Mouse (Mus musculus): ENCODE measurements around the gene Chtf18. TPM values are rescaled to one million over a fixed set of nuclear protein-coding genes. Genes with fewer than 3 reads are reported as not detected.

Gene Chtf18
- total and polyA plus RNA-seq, 3 experiments = 1.3 to 1.7 (median 1.6) TPM

GRCm38 (mm10) chr17:25700863-25701496 lies 26.2 kb downstream of the Chtf18 start:
- Histone ChIP-seq H3K27ac (no peak overlapping the region), H3K9ac (ENCODE audit: low read depth, low read length) (no peak overlapping the region), H3K79me2 (replicated peaks; ENCODE audit: control insufficient read depth, insufficient read depth, low read length) (no peaks in the 10 kb centered on the region), H3K4me1 (ENCODE audit: control insufficient read depth, insufficient read depth, low read length) (no peaks in the 10 kb centered on the region), H3K27me3 (ENCODE audit: control insufficient read depth, insufficient read depth, low read length) (0 out of 2 replicates have a peak, but pooled peaks cover 1% of the 10 kb centered on the region), H3K4me3 (no peak overlapping the region), H3K36me3 (ENCODE audit: control insufficient read depth, insufficient read depth, low read length) (no peaks in the 10 kb centered on the region)
- intact Hi-C loops (cut with DNase I) = no loop called here
- TF ChIP-seq CTCF (IDR thresholded peaks at IDR 0.05) (peak; percentile 31), EP300 (IDR thresholded peaks at IDR 0.05; ENCODE audit: insufficient read depth, low read depth, low read length) (no peak), POLR2A (IDR thresholded peaks at IDR 0.05; ENCODE audit: insufficient read depth, low read depth, low read length) (no peak)
- WGBS = 55% methylated on average over 9 of the region's 9 CpGs
- DNase-seq = no peak

DNA sequence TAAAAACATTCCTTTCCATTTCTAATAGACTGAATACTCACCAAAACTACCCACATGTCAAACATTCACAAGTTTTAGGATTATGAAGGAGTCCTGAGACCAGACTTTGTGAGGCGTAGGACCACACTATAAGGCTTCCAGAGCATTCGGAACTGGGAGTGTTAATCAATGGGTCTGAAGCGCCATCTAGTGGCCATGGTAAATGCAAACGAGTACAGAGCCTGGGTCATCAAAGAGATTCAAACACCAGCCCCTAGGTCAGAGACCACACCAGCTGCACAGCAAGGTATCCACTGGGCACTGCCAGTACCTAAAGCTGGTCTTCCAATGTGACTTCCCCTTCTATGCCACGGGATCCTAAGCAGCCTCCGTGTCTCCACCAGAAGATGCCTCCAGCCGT lies 28.8 kb downstream of the Chtf18 start:
- Histone ChIP-seq H3K36me3 (ENCODE audit: control insufficient read depth, insufficient read depth, low read length) (no peaks in the 10 kb centered on the region), H3K4me3 (no peak overlapping the region), H3K4me1 (ENCODE audit: control insufficient read depth, insufficient read depth, low read length) (no peaks in the 10 kb centered on the region), H3K9ac (ENCODE audit: low read depth, low read length) (no peak overlapping the region), H3K27ac (no peak overlapping the region), H3K79me2 (replicated peaks; ENCODE audit: control insufficient read depth, insufficient read depth, low read length) (no peaks in the 10 kb centered on the region), H3K27me3 (ENCODE audit: control insufficient read depth, insufficient read depth, low read length) (no peaks in the 10 kb centered on the region)
- peak; percentile 53 to 66 for DNase-seq
- WGBS = 13% methylated on average over 7 of the region's 7 CpGs
- intact Hi-C loops (cut with DNase I) = loop anchor here (1.0 to 2.0 kb wide), 4 partner anchors 130 to 300 kb away; no protein-coding TSS in a partner anchor
- TF ChIP-seq CTCF (IDR thresholded peaks at IDR 0.05) (peak; percentile 94), EP300 (IDR thresholded peaks at IDR 0.05; ENCODE audit: insufficient read depth, low read depth, low read length) (no peak)

GRCm38 (mm10) chr17:25696263-25696662 lies 31.0 kb downstream of the Chtf18 start:
- Histone ChIP-seq H3K4me3 (no peak overlapping the region), H3K79me2 (replicated peaks; ENCODE audit: control insufficient read depth, insufficient read depth, low read length) (no peaks in the 10 kb centered on the region), H3K36me3 (ENCODE audit: control insufficient read depth, insufficient read depth, low read length) (no peaks in the 10 kb centered on the region), H3K27me3 (ENCODE audit: control insufficient read depth, insufficient read depth, low read length) (no peaks in the 10 kb centered on the region), H3K9ac (ENCODE audit: low read depth, low read length) (no peak overlapping the region), H3K27ac (no peak overlapping the region), H3K4me1 (ENCODE audit: control insufficient read depth, insufficient read depth, low read length) (no peaks in the 10 kb centered on the region)
- intact Hi-C loops (cut with DNase I) = no loop called here
- TF ChIP-seq POLR2A (IDR thresholded peaks at IDR 0.05; ENCODE audit: insufficient read depth, low read depth, low read length) (no peak), EP300 (IDR thresholded peaks at IDR 0.05; ENCODE audit: insufficient read depth, low read depth, low read length) (no peak), CTCF (IDR thresholded peaks at IDR 0.05) (no peak)
- no peak for DNase-seq
- 38% methylated on average over 1 of the region's 1 CpGs for WGBS

- 81% methylated on average over 4 of the region's 4 CpGs for WGBS
- TF ChIP-seq EP300 (IDR thresholded peaks at IDR 0.05; ENCODE audit: insufficient read depth, low read depth, low read length) = no peak
- no peak overlapping the region for H3K9ac ChIP-seq (ENCODE audit: low read depth, low read length)
- no peak overlapping the region for H3K4me3 ChIP-seq
- intact Hi-C loops (cut with DNase I) = no loop called here
- no peaks in the 10 kb centered on the region for H3K36me3 ChIP-seq (ENCODE audit: control insufficient read depth, insufficient read depth, low read length)
- H3K4me1 ChIP-seq (ENCODE audit: control insufficient read depth, insufficient read depth, low read length) = no peaks in the 10 kb centered on the region
- no peak for DNase-seq
- no peak overlapping the region for H3K27ac ChIP-seq
- no peaks in the 10 kb centered on the region for H3K79me2 ChIP-seq (replicated peaks; ENCODE audit: control insufficient read depth, insufficient read depth, low read length)
- H3K27me3 ChIP-seq (ENCODE audit: control insufficient read depth, insufficient read depth, low read length) = no peaks in the 10 kb centered on the region
Measured at GRCm38 (mm10) chr17:25688922-25689321, 38.3 kb downstream of the Chtf18 start.

- Histone ChIP-seq H3K27ac (no peak overlapping the region), H3K36me3 (ENCODE audit: control insufficient read depth, insufficient read depth, low read length) (no peaks in the 10 kb centered on the region), H3K4me1 (ENCODE audit: control insufficient read depth, insufficient read depth, low read length) (no peaks in the 10 kb centered on the region), H3K27me3 (ENCODE audit: control insufficient read depth, insufficient read depth, low read length) (no peaks in the 10 kb centered on the region), H3K79me2 (replicated peaks; ENCODE audit: control insufficient read depth, insufficient read depth, low read length) (no peaks in the 10 kb centered on the region), H3K9ac (ENCODE audit: low read depth, low read length) (no peak overlapping the region), H3K4me3 (no peak overlapping the region)
- WGBS = 34% methylated on average over 7 of the region's 7 CpGs
- intact Hi-C loops (cut with DNase I) = no loop called here
- no peak for TF ChIP-seq EP300 (IDR thresholded peaks at IDR 0.05; ENCODE audit: insufficient read depth, low read depth, low read length)
- peak; percentile 30 for TF ChIP-seq CTCF (IDR thresholded peaks at IDR 0.05)
- no peak for DNase-seq
Measured at GRCm38 (mm10) chr17:25686323-25686722, 40.9 kb downstream of the Chtf18 start.

DNA sequence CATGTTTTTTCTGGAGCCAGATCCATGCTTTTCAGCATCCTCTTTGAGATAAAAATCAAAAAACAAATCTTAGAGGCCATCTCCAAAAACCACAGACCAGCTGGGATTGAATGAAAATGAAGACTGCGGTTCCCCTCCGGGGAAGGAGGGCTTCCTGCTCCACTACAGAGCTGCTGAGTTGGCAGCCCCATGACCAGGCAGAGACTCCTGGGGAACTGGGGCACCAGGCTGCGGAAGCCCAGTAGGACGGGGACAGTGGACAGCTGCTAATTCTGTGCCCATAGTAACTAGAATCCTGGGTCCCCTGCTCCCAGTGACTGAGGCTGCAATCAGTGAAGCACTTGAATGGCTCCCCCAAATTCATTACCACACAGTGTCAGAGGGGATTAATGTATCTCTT lies 45.6 kb downstream of the Chtf18 start:
- Histone ChIP-seq H3K4me1 (ENCODE audit: control insufficient read depth, insufficient read depth, low read length) (no peaks in the 10 kb centered on the region), H3K4me3 (no peak overlapping the region), H3K27me3 (ENCODE audit: control insufficient read depth, insufficient read depth, low read length) (0 out of 2 replicates have a peak, but pooled peaks cover 1% of the 10 kb centered on the region), H3K79me2 (replicated peaks; ENCODE audit: control insufficient read depth, insufficient read depth, low read length) (no peaks in the 10 kb centered on the region), H3K27ac (no peak overlapping the region), H3K36me3 (ENCODE audit: control insufficient read depth, insufficient read depth, low read length) (no peaks in the 10 kb centered on the region), H3K9ac (ENCODE audit: low read depth, low read length) (no peak overlapping the region)
- DNase-seq = peak in 1 of 2 experiments; percentile 27
- WGBS = 68% methylated on average over 4 of the region's 4 CpGs
- no peak for TF ChIP-seq POLR2A (IDR thresholded peaks at IDR 0.05; ENCODE audit: insufficient read depth, low read depth, low read length)
- TF ChIP-seq EP300 (IDR thresholded peaks at IDR 0.05; ENCODE audit: insufficient read depth, low read depth, low read length) = no peak
- TF ChIP-seq CTCF (IDR thresholded peaks at IDR 0.05) = no peak
- intact Hi-C loops (cut with DNase I) = no loop called here

Measured in heart, adult 2 months (tissue).